Mouse (Mus musculus): Measurements from ENCODE around the gene Rbm20. TPM values are rescaled to one million over a fixed set of nuclear protein-coding genes. Genes with fewer than 3 reads are reported as not detected.

Gene Rbm20
- polyA plus RNA-seq, 1 experiment from 2014 or later: 5.1 TPM

DNA sequence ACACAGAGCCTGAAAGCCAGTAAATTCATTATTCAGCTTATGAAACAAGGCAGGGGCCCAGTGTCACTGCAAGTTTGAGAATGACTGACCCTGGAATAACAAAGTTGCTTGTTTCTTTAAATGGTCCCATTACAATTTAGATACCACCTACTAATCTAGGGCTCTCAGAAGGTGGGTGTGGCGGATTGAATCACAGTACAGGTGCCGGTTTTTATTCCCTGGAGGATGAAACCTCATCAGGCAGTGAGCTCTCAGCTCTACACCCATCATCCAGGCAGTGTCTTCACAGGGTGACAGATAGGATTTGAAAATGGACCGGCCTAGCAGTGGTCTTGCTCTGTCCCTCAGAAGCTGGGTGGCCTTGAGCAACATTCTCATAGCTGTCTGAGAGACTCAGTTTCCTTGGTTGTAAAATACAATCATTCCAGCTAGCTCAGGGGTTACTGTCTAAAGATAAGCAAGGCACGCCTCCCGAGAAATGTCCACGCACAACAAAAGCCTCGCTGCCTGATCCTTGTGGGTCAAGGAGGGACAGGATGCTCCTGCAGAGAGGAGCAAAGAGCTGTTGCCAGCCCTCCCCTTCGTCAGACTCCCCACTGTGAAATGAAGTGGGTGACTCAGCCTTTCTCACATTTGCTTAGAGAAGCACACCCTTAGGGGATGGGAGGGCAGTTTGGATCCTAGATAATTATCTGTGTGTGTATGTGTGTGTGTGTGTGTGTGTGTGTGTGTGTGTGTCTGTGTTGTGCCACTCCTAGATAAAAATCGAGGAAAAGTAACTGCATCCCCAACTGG is 2.8 kb upstream of the Rbm20 start:
- peaks cover 25% of the 10 kb centered on the region for H3K4me1 ChIP-seq (replicated peaks)
- no peak overlapping the region for H3K27ac ChIP-seq
- H3K4me3 ChIP-seq (replicated peaks): no peak overlapping the region
- no peaks in the 10 kb centered on the region for H3K9me3 ChIP-seq
- peaks cover 88% of the 10 kb centered on the region for H3K27me3 ChIP-seq
- H3K4me2 ChIP-seq: no peak overlapping the region
- no peak overlapping the region for H3K9ac ChIP-seq (replicated peaks)
- H3K36me3 ChIP-seq: no peaks in the 10 kb centered on the region
- WGBS: 33% methylated on average over 9 of the region's 9 CpGs
- no peak for ATAC-seq (ENCODE audit: insufficient number of reproducible peaks, insufficient read depth, low FRiP score, low TSS enrichment, low read depth)

- ATAC-seq (ENCODE audit: insufficient number of reproducible peaks, insufficient read depth, low FRiP score, low TSS enrichment, low read depth): 0 out of 2 replicates have a peak, but pooled peaks have one; percentile 61
Observed at GRCm38 (mm10) chr19:53676228-53676627, 878 bp upstream of the Rbm20 start.

GRCm38 (mm10) chr19:53679194-53679593 is 2.1 kb downstream of the Rbm20 start:
- Histone ChIP-seq H3K27ac (no peak overlapping the region), H3K9ac (replicated peaks) (no peak overlapping the region), H3K4me3 (replicated peaks) (no peak overlapping the region), H3K4me2 (no peak overlapping the region), H3K4me1 (replicated peaks) (peaks cover 28% of the 10 kb centered on the region), H3K36me3 (no peaks in the 10 kb centered on the region), H3K9me3 (no peaks in the 10 kb centered on the region), H3K27me3 (peaks cover 73% of the 10 kb centered on the region)
- ATAC-seq (ENCODE audit: insufficient number of reproducible peaks, insufficient read depth, low FRiP score, low TSS enrichment, low read depth): no peak
- 93% methylated on average over 9 of the region's 9 CpGs for WGBS

More at GRCm38 (mm10) chr19:53676228-53676627, 878 bp upstream of the Rbm20 start:
- WGBS: under 1% methylated on average over 26 of the region's 26 CpGs
- peak overlapping the region; percentile 64 for H3K4me3 ChIP-seq (replicated peaks)
- H3K9me3 ChIP-seq: no peaks in the 10 kb centered on the region
- peaks cover 14% of the 10 kb centered on the region; the same call in 1 of the 2 replicates for H3K4me1 ChIP-seq (replicated peaks)
- peaks cover 77% of the 10 kb centered on the region for H3K27me3 ChIP-seq
- no peak overlapping the region for H3K9ac ChIP-seq (replicated peaks)
- H3K4me2 ChIP-seq: peak overlapping the region; percentile 100
- no peak overlapping the region for H3K27ac ChIP-seq
- H3K36me3 ChIP-seq: no peaks in the 10 kb centered on the region

- peaks cover 28% of the 10 kb centered on the region for H3K4me1 ChIP-seq (replicated peaks)
- H3K27me3 ChIP-seq: peaks cover 68% of the 10 kb centered on the region
- WGBS: 86% methylated on average over 7 of the region's 7 CpGs
Observed at GRCm38 (mm10) chr19:53679981-53680380, 2.9 kb downstream of the Rbm20 start.

DNA sequence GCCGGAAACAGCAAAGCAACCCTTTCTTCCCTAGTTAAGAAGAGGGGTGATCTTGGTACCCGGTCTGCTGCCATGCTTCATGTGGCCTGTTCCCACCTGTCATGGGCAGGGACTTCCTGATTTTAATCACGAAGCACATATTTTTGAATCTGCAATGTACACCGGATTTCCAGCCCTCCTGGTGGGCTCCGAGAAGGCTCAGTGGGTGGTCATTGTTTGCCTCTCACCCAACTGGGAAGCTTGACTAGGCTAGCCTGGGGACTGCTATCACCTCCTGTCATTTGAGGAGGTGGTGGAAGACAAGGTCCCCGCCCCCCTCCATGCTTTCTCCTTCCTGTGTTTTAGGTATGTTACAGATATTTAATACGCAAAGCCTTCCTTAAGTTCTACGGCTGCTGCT is 5.3 kb downstream of the Rbm20 start:
- peak; percentile 52; the same call in 1 of the 2 replicates for ATAC-seq (ENCODE audit: insufficient number of reproducible peaks, insufficient read depth, low FRiP score, low TSS enrichment, low read depth)
- H3K9ac ChIP-seq (replicated peaks): no peak overlapping the region
- H3K9me3 ChIP-seq: no peaks in the 10 kb centered on the region
- H3K4me3 ChIP-seq (replicated peaks): no peak overlapping the region
- no peak overlapping the region for H3K27ac ChIP-seq
- peaks cover 44% of the 10 kb centered on the region for H3K27me3 ChIP-seq
- H3K4me2 ChIP-seq: no peak overlapping the region; the same call in 1 of the 2 replicates
- peaks cover 15% of the 10 kb centered on the region for H3K4me1 ChIP-seq (replicated peaks)
- WGBS: 30% methylated on average over 8 of the region's 8 CpGs
- no peaks in the 10 kb centered on the region for H3K36me3 ChIP-seq

More at GRCm38 (mm10) chr19:53679981-53680380, 2.9 kb downstream of the Rbm20 start:
- Histone ChIP-seq H3K9ac (replicated peaks) (no peak overlapping the region), H3K4me2 (no peak overlapping the region), H3K27ac (no peak overlapping the region), H3K9me3 (no peaks in the 10 kb centered on the region), H3K36me3 (no peaks in the 10 kb centered on the region), H3K4me3 (replicated peaks) (no peak overlapping the region)
- ATAC-seq (ENCODE audit: insufficient number of reproducible peaks, insufficient read depth, low FRiP score, low TSS enrichment, low read depth): no peak

- peaks cover 17% of the 10 kb centered on the region for H3K27me3 ChIP-seq
- H3K36me3 ChIP-seq: no peaks in the 10 kb centered on the region
- H3K4me2 ChIP-seq: no peak overlapping the region
- H3K4me1 ChIP-seq (replicated peaks): peaks cover 14% of the 10 kb centered on the region
- no peaks in the 10 kb centered on the region for H3K9me3 ChIP-seq
- H3K27ac ChIP-seq: no peak overlapping the region
- no peak for ATAC-seq (ENCODE audit: insufficient number of reproducible peaks, insufficient read depth, low FRiP score, low TSS enrichment, low read depth)
- whole genome bisulfite sequencing: 88% methylated on average over 5 of the region's 5 CpGs
- no peak overlapping the region for H3K4me3 ChIP-seq (replicated peaks)
- no peak overlapping the region for H3K9ac ChIP-seq (replicated peaks)
Observed at GRCm38 (mm10) chr19:53687592-53687991, 10.5 kb downstream of the Rbm20 start.

DNA sequence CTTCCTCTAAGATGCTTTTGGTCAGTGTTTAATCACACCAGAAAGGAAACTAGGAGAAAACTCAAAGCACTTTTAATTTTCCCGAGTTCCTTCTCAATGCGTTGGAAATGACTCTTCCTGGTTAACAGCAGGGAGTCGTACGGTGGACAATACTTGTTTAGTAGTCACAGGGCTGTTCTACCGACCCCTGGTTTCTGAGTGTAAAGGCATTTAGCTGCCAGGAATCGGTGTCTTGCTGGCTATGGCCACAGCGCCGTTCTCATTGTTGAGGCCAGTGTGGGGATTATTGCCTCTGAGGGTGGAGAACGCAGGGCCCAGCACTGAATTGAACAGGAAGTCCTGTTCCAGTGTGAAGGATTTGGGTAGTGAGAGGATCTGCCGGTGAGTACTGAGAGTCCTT is 13.7 kb downstream of the Rbm20 start:
- Histone ChIP-seq H3K4me3 (replicated peaks) (no peak overlapping the region), H3K4me2 (no peak overlapping the region), H3K27ac (no peak overlapping the region), H3K27me3 (no peaks in the 10 kb centered on the region), H3K36me3 (no peaks in the 10 kb centered on the region), H3K4me1 (replicated peaks) (0 out of 2 replicates have a peak, but pooled peaks cover 5% of the 10 kb centered on the region), H3K9me3 (no peaks in the 10 kb centered on the region), H3K9ac (replicated peaks) (no peak overlapping the region)
- ATAC-seq (ENCODE audit: insufficient number of reproducible peaks, insufficient read depth, low FRiP score, low TSS enrichment, low read depth): no peak
- 75% methylated on average over 10 of the region's 10 CpGs for WGBS

DNA sequence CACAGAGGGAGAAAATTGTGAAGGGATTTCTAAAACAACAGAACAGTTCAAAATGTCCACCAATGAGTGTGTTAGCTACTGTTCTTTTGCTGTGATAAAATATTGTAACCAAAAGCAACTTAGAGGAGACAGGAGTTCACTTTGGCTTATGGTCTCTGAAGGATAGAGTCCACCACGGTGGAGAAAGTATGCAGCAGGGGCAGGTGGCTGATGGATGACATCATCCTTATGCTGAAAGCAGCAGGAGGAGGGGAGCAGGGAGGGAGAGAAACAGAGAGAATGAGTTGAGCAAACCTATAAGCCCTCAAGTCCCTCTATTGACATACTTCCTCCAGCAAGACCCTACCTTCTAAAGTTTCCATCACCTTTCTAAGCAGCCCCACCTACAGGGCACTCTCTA is 16.9 kb downstream of the Rbm20 start:
- Histone ChIP-seq H3K4me1 (replicated peaks) (peaks cover 14% of the 10 kb centered on the region), H3K27me3 (no peaks in the 10 kb centered on the region), H3K9me3 (no peaks in the 10 kb centered on the region), H3K36me3 (no peaks in the 10 kb centered on the region), H3K9ac (replicated peaks) (no peak overlapping the region), H3K27ac (no peak overlapping the region), H3K4me2 (no peak overlapping the region), H3K4me3 (replicated peaks) (no peak overlapping the region)
- 32% methylated on average over 1 of the region's 1 CpGs for WGBS
- no peak for ATAC-seq (ENCODE audit: insufficient number of reproducible peaks, insufficient read depth, low FRiP score, low TSS enrichment, low read depth)

DNA sequence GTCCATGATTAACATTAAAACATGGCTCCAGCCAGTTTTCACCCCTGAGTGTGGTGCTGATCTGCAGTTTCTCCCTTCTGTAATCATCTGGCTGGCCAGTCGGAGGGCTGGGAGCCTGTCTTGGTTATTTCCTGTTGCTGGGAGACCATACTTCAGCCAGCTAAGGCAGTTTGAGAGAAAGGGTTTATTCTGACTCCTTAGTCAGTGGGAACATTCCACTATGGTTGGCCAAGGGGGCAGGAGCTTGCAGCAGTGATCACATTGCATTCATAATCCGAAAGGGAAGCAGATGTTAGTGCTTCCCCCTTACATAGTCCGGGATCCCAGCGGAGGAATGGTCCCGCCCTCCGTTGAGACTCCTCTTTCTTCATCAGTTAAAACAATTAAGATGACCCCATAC is 19.0 kb downstream of the Rbm20 start:
- Histone ChIP-seq H3K4me3 (replicated peaks) (no peak overlapping the region), H3K36me3 (no peaks in the 10 kb centered on the region), H3K4me2 (no peak overlapping the region), H3K9me3 (no peaks in the 10 kb centered on the region), H3K4me1 (replicated peaks) (peaks cover 27% of the 10 kb centered on the region), H3K27ac (no peak overlapping the region), H3K27me3 (no peaks in the 10 kb centered on the region; the same call in 1 of the 2 replicates), H3K9ac (replicated peaks) (no peak overlapping the region)
- WGBS: 77% methylated on average over 6 of the region's 6 CpGs
- ATAC-seq (ENCODE audit: insufficient number of reproducible peaks, insufficient read depth, low FRiP score, low TSS enrichment, low read depth): no peak

GRCm38 (mm10) chr19:53696655-53697054 is 19.5 kb downstream of the Rbm20 start:
- no peak overlapping the region for H3K27ac ChIP-seq
- WGBS: 84% methylated on average over 3 of the region's 3 CpGs
- H3K4me2 ChIP-seq: no peak overlapping the region
- no peaks in the 10 kb centered on the region; the same call in 1 of the 2 replicates for H3K27me3 ChIP-seq
- no peak overlapping the region for H3K4me3 ChIP-seq (replicated peaks)
- peaks cover 27% of the 10 kb centered on the region for H3K4me1 ChIP-seq (replicated peaks)
- no peaks in the 10 kb centered on the region for H3K36me3 ChIP-seq
- ATAC-seq (ENCODE audit: insufficient number of reproducible peaks, insufficient read depth, low FRiP score, low TSS enrichment, low read depth): no peak
- no peaks in the 10 kb centered on the region for H3K9me3 ChIP-seq
- no peak overlapping the region for H3K9ac ChIP-seq (replicated peaks)

GRCm38 (mm10) chr19:53697376-53698126 is 20.4 kb downstream of the Rbm20 start:
- no peak overlapping the region for H3K27ac ChIP-seq

More at GRCm38 (mm10) chr19:53697376-53698126, 20.4 kb downstream of the Rbm20 start:
- Histone ChIP-seq H3K9ac (replicated peaks) (no peak overlapping the region), H3K4me2 (no peak overlapping the region), H3K4me1 (replicated peaks) (peaks cover 22% of the 10 kb centered on the region), H3K4me3 (replicated peaks) (no peak overlapping the region), H3K9me3 (no peaks in the 10 kb centered on the region), H3K27me3 (no peaks in the 10 kb centered on the region; the same call in 1 of the 2 replicates), H3K36me3 (no peaks in the 10 kb centered on the region)
- 0 out of 2 replicates have a peak, but pooled peaks have one; percentile 28 for ATAC-seq (ENCODE audit: insufficient number of reproducible peaks, insufficient read depth, low FRiP score, low TSS enrichment, low read depth)
- WGBS: 49% methylated on average over 24 of the region's 24 CpGs

Data from limb, embryonic 12.5 days (tissue).